Mouse (Mus musculus): ENCODE data around the gene Thap12.

- TF ChIP-seq CTCF (IDR thresholded peaks at IDR 0.05; ENCODE audit: extremely low read depth, insufficient read depth, low read length), result no peak
- TF ChIP-seq POLR2A (IDR thresholded peaks at IDR 0.05; ENCODE audit: extremely low read depth, insufficient read depth, low read length), result no peak
Observed at GRCm38 (mm10) chr7:98682821-98683220, 20.1 kb upstream of the Thap12 start.

Data from cortical plate, adult 2 months (tissue).